Mouse (Mus musculus) liver, embryonic 14.5 days (tissue): Measurements from ENCODE around the gene Ptgs1.

Source experiments
- CTCF ChIP-seq: IDR thresholded peaks from 2 replicates; pipeline ENCODE4 v1.5.1; 2016; ENCODE audit warnings: antibody characterized with exemption, low read depth, control low read depth
- EP300 ChIP-seq: IDR thresholded peaks from 2 replicates; pipeline ENCODE4 v1.6.1; 2016; ENCODE audit warnings: antibody characterized with exemption, low read depth

DNA sequence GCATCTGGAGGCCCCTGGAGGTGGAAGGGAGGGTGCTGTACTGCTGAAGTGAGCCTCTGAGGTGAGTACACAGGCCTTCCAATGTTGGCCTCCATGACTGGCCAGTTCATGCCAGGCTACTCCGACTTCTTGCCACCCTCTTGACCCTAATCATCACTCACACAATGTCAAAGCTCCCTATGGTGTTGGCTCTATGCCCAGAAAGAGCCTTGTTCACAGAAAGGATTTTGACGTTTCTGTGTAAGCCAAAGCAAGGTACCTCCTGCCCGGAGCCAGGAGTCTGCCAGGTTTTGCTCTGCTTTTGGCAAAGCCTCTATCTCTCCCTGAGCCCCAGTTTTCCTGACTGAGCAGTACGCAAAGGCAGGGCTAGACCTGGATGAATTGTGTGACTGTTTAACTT lies 5.7 kb downstream of the Ptgs1 start:
- no peak for TF ChIP-seq EP300
- TF ChIP-seq CTCF = no peak
